Mouse (Mus musculus) erythroblast, embryonic 14.5 days (primary cell): ENCODE results near the gene Hpgds. TPM values are rescaled to one million over a fixed set of nuclear protein-coding genes. Genes with fewer than 3 reads are reported as not detected.

Source experiments
- H3K27me3 ChIP-seq: 2 replicates; pipeline ENCODE4 v1.6.1; 2012; ENCODE audit warnings: inconsistent platforms; ENCODE audit not compliant: control insufficient read depth
- H3K36me3 ChIP-seq: 2 replicates; pipeline ENCODE4 v1.6.1; 2012; ENCODE audit warnings: mild to moderate bottlenecking, inconsistent platforms; ENCODE audit not compliant: control insufficient read depth
- H3K4me1 ChIP-seq: 2 replicates; pipeline ENCODE4 v1.6.1; 2012; ENCODE audit warnings: inconsistent platforms; ENCODE audit not compliant: control insufficient read depth
- H3K4me3 ChIP-seq: replicated peaks from 2 replicates; pipeline ENCODE3; 2012; ENCODE audit warnings: moderate library complexity, mild to moderate bottlenecking, inconsistent platforms
- H3K9me3 ChIP-seq: 2 replicates; pipeline ENCODE4 v1.6.1; 2012; ENCODE audit warnings: low read length, inconsistent platforms, mixed read lengths; ENCODE audit not compliant: control insufficient read depth
- GATA1 ChIP-seq: IDR thresholded peaks from 2 replicates; pipeline ENCODE4 v1.6.1; 2012; ENCODE audit warnings: low read length, inconsistent platforms, mixed read lengths
- TAL1 ChIP-seq: IDR thresholded peaks from 3 replicates; pipeline ENCODE4 v1.6.1; 2012; ENCODE audit warnings: low read length, inconsistent platforms, mixed read lengths
- polyA plus RNA-seq: library from polyadenylated mRNA; stranded (reverse); fragments of >175 nt; gene quantifications from 2 replicates; pipeline ENCODE4 v1.2.3, GENCODE M21; 2012

The Hpgds gene
- polyA plus RNA-seq, 1 experiment = not detected

DNA sequence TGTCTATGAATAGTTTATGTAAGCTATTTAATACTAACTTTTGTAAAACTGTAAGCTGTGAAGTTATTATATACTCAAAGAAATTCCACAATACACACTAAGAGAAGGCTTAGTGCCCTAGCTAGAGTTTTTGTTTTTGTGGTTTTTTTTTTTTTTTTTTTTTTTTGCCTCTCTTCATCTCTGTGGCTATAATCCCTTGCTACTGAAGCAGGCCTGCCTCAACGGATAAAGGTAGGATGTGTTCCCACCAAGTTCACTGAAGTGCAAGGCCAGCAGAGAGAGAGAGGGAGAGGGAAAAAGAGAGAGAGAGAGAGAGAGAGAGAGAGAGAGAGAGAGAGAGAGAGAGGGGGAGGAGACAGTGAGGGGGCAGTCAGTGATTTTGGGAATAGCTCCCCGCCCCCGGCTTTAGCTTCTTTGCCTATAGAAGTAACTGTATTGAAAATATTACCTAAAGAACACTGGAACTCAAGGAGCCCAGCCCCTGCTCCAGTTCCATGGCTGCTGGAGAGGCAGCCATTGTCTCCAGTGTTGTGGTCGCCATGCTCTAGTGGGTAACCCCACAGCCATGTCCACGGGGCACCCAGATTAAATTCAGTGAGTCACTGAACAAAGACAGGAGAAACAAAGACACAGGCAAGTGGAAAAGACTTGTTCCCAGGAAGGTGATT is 4.5 kb downstream of the Hpgds start:
- no peaks in the 10 kb centered on the region for H3K27me3 ChIP-seq
- no peak overlapping the region for H3K4me3 ChIP-seq
- TF ChIP-seq GATA1 (no peak), TAL1 (no peak)
- no peaks in the 10 kb centered on the region for H3K4me1 ChIP-seq
- no peaks in the 10 kb centered on the region for H3K36me3 ChIP-seq
- no peaks in the 10 kb centered on the region for H3K9me3 ChIP-seq

DNA sequence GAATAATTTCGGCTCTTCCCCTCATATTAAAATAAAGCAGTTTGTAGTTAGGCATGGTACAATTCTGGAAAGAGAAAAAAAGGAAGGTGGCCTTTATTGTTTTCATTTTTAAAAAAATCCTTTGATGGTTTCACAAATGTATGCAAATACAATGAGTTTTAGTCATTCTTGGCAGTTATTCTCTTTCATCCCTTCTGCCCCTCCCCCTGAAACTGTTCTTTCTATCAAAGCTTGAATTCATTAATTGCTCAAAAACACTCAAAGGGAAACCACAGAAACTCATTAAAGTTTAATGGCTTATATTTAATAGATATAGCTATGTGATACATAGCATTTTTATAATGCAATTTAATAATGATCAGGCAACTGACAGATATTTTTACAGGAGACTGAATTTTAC is 6.5 kb downstream of the Hpgds start:
- Histone ChIP-seq H3K9me3 (no peaks in the 10 kb centered on the region), H3K4me3 (no peak overlapping the region), H3K27me3 (no peaks in the 10 kb centered on the region), H3K4me1 (no peaks in the 10 kb centered on the region), H3K36me3 (no peaks in the 10 kb centered on the region)
- TF ChIP-seq TAL1 (no peak), GATA1 (no peak)

DNA sequence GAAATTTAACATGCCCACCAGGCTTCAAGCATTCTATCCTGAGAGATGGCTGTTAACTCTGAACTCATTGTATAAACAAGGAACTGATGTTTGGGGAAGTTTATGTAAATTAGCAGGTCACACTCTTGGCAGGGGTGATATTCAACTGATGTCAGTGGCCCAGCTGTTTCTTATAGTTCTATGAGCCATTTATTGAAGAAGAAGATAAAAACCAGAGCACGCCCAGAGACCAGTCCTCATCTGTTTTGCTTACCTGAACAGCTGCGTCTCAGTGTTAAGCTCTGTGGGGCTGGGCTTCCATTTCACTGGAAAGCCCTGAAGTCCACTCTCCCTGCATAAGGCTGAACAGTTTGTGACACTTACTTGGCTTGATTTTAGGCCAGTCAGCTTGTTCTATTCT is 6.9 kb downstream of the Hpgds start:
- no peaks in the 10 kb centered on the region for H3K9me3 ChIP-seq
- H3K4me1 ChIP-seq = no peaks in the 10 kb centered on the region
- no peak for TF ChIP-seq GATA1
- no peak for TF ChIP-seq TAL1
- no peak overlapping the region for H3K4me3 ChIP-seq
- no peaks in the 10 kb centered on the region for H3K36me3 ChIP-seq
- no peaks in the 10 kb centered on the region for H3K27me3 ChIP-seq

DNA sequence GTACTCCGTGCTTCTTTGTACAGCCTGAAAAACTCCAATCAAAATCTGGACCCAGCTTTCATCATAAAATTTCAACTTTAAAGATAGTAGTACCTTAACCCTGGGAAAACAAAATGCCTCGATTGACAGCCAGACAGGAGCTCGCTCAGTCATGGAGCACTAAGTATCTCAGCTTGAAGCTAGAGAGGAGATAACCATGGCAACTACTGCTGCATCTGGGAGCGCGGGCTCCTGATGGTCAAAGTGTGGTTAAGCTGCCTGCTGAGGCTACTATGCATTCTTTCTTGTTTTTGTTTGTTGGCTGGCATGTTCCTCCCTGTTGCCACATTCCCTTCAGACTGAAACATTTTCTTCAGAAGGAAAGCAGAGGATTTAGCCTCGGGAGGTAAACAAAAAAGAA is 12.3 kb downstream of the Hpgds start:
- H3K4me1 ChIP-seq = no peaks in the 10 kb centered on the region
- H3K36me3 ChIP-seq = no peaks in the 10 kb centered on the region
- no peak for TF ChIP-seq GATA1
- no peak for TF ChIP-seq TAL1
- no peaks in the 10 kb centered on the region for H3K27me3 ChIP-seq
- no peak overlapping the region for H3K4me3 ChIP-seq
- no peaks in the 10 kb centered on the region for H3K9me3 ChIP-seq

DNA sequence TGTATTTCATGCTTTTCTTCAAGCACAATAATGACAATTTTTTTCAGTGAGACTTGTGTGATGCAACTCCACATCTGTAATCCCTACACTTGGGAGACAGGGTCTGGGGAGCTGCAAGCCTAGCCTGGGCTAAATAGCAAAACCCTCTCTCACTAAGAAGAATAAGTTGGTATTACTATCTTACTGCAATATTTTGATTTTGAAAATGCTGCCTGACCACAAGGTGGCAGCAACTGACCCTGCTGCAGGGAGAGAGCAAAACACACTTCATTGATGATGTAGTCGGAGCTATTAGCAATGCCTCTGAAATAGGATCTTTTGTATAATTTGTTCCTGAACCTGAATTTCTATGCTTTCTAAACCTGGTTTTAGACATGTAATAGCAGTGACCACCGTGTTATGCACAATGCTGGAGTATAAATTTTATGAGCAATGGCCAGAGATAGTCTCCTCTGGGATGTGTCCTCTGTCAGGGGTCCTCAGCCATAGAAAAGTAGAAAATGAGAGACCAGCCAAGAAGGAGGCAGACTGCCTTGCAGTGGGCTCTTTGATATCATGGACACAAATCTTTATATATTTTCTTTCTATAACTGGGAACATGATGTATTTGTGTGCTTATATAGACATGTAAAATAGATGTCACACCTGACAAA is 18.5 kb downstream of the Hpgds start:
- H3K4me1 ChIP-seq = no peaks in the 10 kb centered on the region
- no peaks in the 10 kb centered on the region for H3K9me3 ChIP-seq
- no peaks in the 10 kb centered on the region for H3K27me3 ChIP-seq
- H3K36me3 ChIP-seq = no peaks in the 10 kb centered on the region; the same call in 1 of the 2 replicates
- no peak for TF ChIP-seq TAL1
- TF ChIP-seq GATA1 = no peak
- no peak overlapping the region for H3K4me3 ChIP-seq

DNA sequence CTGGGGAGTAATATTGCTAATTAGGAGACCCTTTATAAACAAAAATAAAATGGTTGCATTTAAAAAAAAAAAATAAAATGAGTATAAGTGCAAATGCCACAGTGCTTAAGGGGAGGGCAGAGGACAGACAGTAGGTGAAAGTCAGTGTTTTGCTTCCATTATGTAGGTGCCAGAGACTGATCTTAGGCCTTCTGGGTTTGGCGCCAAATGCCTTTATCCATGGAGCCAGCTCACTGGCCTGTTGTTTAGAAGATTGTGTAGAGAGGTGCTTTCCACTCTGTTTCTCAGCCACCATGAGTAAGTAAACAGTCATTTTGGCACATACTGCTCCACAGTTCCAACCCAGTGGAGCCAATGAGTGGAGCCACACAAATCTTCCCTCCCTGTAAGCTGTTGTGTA is 27.2 kb downstream of the Hpgds start:
- H3K4me1 ChIP-seq = no peaks in the 10 kb centered on the region
- H3K4me3 ChIP-seq = no peak overlapping the region
- TF ChIP-seq GATA1 = no peak
- TF ChIP-seq TAL1 = no peak
- H3K36me3 ChIP-seq = peaks cover 48% of the 10 kb centered on the region
- no peaks in the 10 kb centered on the region for H3K9me3 ChIP-seq
- no peaks in the 10 kb centered on the region for H3K27me3 ChIP-seq

DNA sequence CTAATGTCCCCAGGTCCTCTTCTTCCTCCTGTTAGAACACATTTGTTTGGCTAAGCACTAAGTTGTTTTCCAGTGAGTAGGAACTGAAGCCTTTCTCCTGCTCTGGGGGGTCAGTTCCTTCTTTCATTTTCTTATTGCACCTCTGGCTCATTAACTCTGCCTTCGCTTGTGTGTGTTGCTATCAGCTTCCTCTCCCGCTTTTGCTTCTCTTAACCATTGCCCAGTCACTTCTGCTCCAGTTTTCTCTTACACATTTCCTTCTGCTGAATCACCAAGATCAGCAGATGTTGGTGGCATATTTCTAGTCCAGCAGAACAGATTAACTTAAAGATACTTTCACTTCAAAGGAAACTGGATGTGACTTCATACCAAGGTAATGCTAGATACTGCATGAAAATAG is 29.8 kb downstream of the Hpgds start:
- H3K9me3 ChIP-seq = no peaks in the 10 kb centered on the region
- H3K4me1 ChIP-seq = no peaks in the 10 kb centered on the region
- H3K4me3 ChIP-seq = no peak overlapping the region
- H3K27me3 ChIP-seq = no peaks in the 10 kb centered on the region
- peaks cover 59% of the 10 kb centered on the region for H3K36me3 ChIP-seq
- TF ChIP-seq TAL1 (no peak), GATA1 (no peak)

DNA sequence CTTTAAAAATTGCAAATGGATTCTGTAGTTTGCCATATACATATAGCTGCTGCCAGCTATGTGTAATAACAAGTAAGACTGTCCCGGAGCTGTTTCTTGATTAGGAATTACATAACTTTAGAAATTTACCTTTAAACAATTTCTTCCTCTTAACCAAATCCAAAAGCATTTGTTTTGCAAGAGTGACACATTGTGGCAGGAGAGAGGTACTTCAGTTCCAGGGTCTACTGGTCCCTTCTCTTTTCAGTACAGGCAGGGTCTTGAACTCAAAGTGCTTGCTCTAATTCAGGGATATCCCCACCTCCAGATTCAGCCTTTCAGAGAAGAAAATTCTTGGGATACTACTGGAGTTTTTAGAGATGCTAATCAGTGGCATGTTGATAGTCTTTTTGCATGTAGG is 65.6 kb downstream of the Hpgds start:
- no peaks in the 10 kb centered on the region for H3K27me3 ChIP-seq
- H3K4me1 ChIP-seq = no peaks in the 10 kb centered on the region
- peaks cover 54% of the 10 kb centered on the region for H3K36me3 ChIP-seq
- TF ChIP-seq GATA1 (no peak), TAL1 (no peak)
- no peak overlapping the region for H3K4me3 ChIP-seq
- H3K9me3 ChIP-seq = no peaks in the 10 kb centered on the region

DNA sequence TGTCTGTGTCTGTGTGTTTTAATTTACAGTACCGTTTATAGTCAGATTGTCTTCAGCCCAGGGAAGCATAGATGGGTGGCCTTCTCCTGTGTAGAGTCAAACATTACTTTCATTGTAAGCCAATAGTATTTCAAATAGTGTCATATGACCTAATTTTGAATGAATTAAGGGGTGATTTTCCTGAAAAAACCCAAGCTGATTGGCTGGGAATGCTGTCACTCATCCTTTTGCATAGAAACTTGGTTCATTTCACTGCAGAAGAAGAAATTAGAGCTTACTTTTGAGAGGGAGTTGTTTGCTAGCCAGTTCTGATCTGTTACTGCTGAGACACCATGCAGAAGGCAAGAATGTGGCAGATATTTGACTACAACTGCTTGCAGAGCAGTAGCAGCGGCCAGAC is 69.5 kb downstream of the Hpgds start:
- H3K4me1 ChIP-seq = no peaks in the 10 kb centered on the region
- no peaks in the 10 kb centered on the region for H3K27me3 ChIP-seq
- peaks cover 71% of the 10 kb centered on the region for H3K36me3 ChIP-seq
- TF ChIP-seq GATA1 (no peak), TAL1 (no peak)
- H3K9me3 ChIP-seq = no peaks in the 10 kb centered on the region
- H3K4me3 ChIP-seq = no peak overlapping the region

Other genes with a start within 250 kb of the Hpgds start
- 0.24 and 0.34 TPM in 2 replicates for gene Smarcad1, start 102.3 kb downstream of the Hpgds start, polyA plus RNA-seq
- not detected in 2 replicates for gene C130060K24Rik, start 236.2 kb upstream of the Hpgds start, polyA plus RNA-seq